Mouse (Mus musculus) heart, embryonic 12.5 days (tissue): ENCODE measurements around the gene Rcc1l. TPM values are rescaled to one million over a fixed set of nuclear protein-coding genes. Genes with fewer than 3 reads are reported as not detected.
A peak's percentile ranks its signal among the peaks of the same experiment; 100 is the strongest.

Experiments
- ATAC-seq: fragments of 200-750 bp; cut with Nextera tagmentation; 2 replicates; pipeline ENCODE4 v1.8.0; 2017; ENCODE audit warnings: moderate TSS enrichment, moderate library complexity; ENCODE audit not compliant: insufficient number of reproducible peaks, low FRiP score
- H3K27ac ChIP-seq: fragments of 300-500 bp; sonication (generic); 2 replicates; pipeline ENCODE4 v1.5.1; 2016; ENCODE audit warnings: mild to moderate bottlenecking, moderate library complexity; ENCODE audit not compliant: poor library complexity, severe bottlenecking
- H3K27me3 ChIP-seq: fragments of 300-500 bp; sonication (generic); replicated peaks from 2 replicates; pipeline ENCODE4 v1.6.1; 2016; ENCODE audit warnings: mild to moderate bottlenecking, moderate library complexity
- H3K36me3 ChIP-seq: fragments of 300-500 bp; sonication (generic); 2 replicates; pipeline ENCODE4 v1.6.1; 2016; ENCODE audit warnings: mild to moderate bottlenecking, moderate library complexity
- H3K4me1 ChIP-seq: fragments of 300-500 bp; sonication (generic); replicated peaks from 2 replicates; pipeline ENCODE4 v1.6.1; 2016; ENCODE audit warnings: mild to moderate bottlenecking
- H3K4me2 ChIP-seq: fragments of 300-500 bp; sonication (generic); 2 replicates; pipeline ENCODE4 v1.6.1; 2016; ENCODE audit warnings: mild to moderate bottlenecking, moderate library complexity
- H3K4me3 ChIP-seq: fragments of 300-500 bp; sonication (generic); 2 replicates; pipeline ENCODE4 v1.5.1; 2016; ENCODE audit warnings: mild to moderate bottlenecking
- H3K9ac ChIP-seq: fragments of 300-500 bp; sonication (generic); 2 replicates; pipeline ENCODE4 v1.6.1; 2016; ENCODE audit warnings: mild to moderate bottlenecking, moderate library complexity
- H3K9me3 ChIP-seq: fragments of 300-500 bp; sonication (generic); replicated peaks from 2 replicates; pipeline ENCODE4 v1.6.1; 2016; ENCODE audit warnings: mild to moderate bottlenecking, moderate library complexity
- WGBS: fragments of 180-500 bp; shearing (Covaris S2); methylation state at CpG from one replicate; pipeline ENCODE4 v1.1.7; 2016; 5-methylcytosine and 5-hydroxymethylcytosine counted together
- polyA plus RNA-seq: library from polyadenylated mRNA; unstranded; fragments of >200 nt; fragmentation: Nextera tagmentation; extraction: Ambion mirVana; gene quantifications from 2 replicates; pipeline ENCODE4 v1.2.1, GENCODE M21; 2016

The Rcc1l gene
- polyA plus RNA-seq, 1 experiment from 2014 or later: 25.4 TPM

DNA sequence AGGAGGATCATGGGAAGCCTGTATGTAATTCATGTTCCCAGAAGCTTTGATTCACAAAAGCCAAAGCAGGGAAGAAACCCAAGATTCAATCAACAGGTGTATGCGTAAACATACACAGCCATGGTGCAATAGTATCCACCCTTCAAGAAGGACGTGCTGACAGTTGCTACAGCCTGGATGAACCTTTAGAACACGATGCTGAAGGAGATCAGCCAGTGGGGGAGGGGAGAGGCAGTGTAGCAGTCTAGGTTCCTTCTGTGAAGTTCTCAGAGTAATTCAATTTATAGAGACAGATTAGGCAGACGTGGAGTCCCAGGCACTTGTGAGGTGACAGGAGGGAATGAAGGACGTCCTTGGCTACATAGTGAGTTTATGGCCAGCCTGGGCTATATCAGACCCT lies 61.6 kb downstream of the Rcc1l start:
- Histone ChIP-seq H3K4me2 (no peak overlapping the region), H3K4me3 (no peak overlapping the region), H3K4me1 (peaks cover 13% of the 10 kb centered on the region), H3K27me3 (no peaks in the 10 kb centered on the region), H3K36me3 (peaks cover 13% of the 10 kb centered on the region; the same call in 1 of the 2 replicates), H3K9me3 (no peaks in the 10 kb centered on the region), H3K9ac (no peak overlapping the region), H3K27ac (no peak overlapping the region)
- 73% methylated on average over 5 of the region's 5 CpGs for WGBS
- no peak for ATAC-seq

DNA sequence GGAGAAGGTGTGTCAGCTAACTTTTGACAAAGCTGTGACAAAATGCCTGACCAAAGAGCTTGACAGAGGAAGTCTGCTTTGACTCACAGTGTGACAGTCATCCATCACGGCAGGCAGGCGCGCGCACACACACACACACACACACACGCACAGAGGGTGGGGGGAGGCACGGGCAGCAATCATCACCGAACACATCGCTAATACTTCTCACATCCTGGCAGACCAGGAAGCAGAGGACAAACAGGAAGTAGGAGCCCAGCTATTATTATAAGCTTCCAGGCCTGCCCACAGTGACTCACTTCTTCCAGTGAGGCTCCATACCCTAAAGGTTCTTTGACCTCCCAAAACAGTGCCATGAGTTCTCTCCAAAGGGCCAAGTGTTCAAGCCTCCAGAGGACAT lies 70.7 kb downstream of the Rcc1l start:
- H3K9me3 ChIP-seq: no peaks in the 10 kb centered on the region

GRCm38 (mm10) chr5:134102720-134103119 lies 73.9 kb downstream of the Rcc1l start:
- Histone ChIP-seq H3K9ac (peak overlapping the region; percentile 38; the same call in 1 of the 2 replicates), H3K4me1 (peaks cover 43% of the 10 kb centered on the region), H3K36me3 (peaks cover 4% of the 10 kb centered on the region; the same call in 1 of the 2 replicates), H3K4me2 (0 out of 2 replicates have a peak overlapping the region, but pooled peaks have one; percentile 16), H3K4me3 (no peak overlapping the region), H3K27me3 (no peaks in the 10 kb centered on the region), H3K9me3 (no peaks in the 10 kb centered on the region), H3K27ac (no peak overlapping the region)
- WGBS: 47% methylated on average over 6 of the region's 6 CpGs
- no peak for ATAC-seq

More for the DNA sequence above, 70.7 kb downstream of the Rcc1l start:
- 75% methylated on average over 8 of the region's 8 CpGs for WGBS
- Histone ChIP-seq H3K27ac (no peak overlapping the region), H3K4me3 (no peak overlapping the region), H3K9ac (no peak overlapping the region), H3K36me3 (peaks cover 11% of the 10 kb centered on the region; the same call in 1 of the 2 replicates), H3K4me1 (peaks cover 29% of the 10 kb centered on the region), H3K4me2 (no peak overlapping the region), H3K27me3 (no peaks in the 10 kb centered on the region)
- no peak for ATAC-seq

DNA sequence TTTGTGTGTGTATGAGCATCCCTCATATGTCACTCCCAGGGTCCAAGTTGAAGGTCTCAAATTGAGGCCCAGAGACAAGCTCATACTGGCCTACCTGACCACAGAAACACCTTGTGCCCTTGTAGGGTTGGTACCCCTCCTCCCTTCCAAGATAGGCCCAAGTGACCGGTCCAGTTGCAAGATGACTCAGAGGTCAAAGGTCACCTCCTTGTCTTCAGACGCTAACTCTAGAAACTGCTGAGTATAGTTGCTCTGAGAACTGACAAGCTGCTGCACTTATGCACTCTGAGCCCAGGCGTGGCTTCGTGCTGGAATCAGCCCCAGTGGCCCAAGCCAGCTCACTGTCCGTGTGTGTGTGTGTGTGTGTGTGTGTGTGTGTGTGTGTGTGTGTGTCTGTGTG lies 74.7 kb downstream of the Rcc1l start:
- H3K27me3 ChIP-seq: no peaks in the 10 kb centered on the region
- H3K27ac ChIP-seq: no peak overlapping the region
- H3K4me3 ChIP-seq: no peak overlapping the region
- 0 out of 2 replicates have a peak, but pooled peaks cover 2% of the 10 kb centered on the region for H3K9me3 ChIP-seq
- no peak overlapping the region for H3K4me2 ChIP-seq
- H3K36me3 ChIP-seq: peaks cover 4% of the 10 kb centered on the region; the same call in 1 of the 2 replicates
- H3K4me1 ChIP-seq: peaks cover 43% of the 10 kb centered on the region
- ATAC-seq: 0 out of 2 replicates have a peak, but pooled peaks have one; percentile 1
- H3K9ac ChIP-seq: no peak overlapping the region
- WGBS: 27% methylated on average over 5 of the region's 5 CpGs

- Histone ChIP-seq H3K9ac (no peak overlapping the region), H3K4me2 (peak overlapping the region; percentile 20; the same call in 1 of the 2 replicates), H3K4me1 (peaks cover 43% of the 10 kb centered on the region), H3K27ac (no peak overlapping the region), H3K4me3 (no peak overlapping the region), H3K9me3 (peaks cover 7% of the 10 kb centered on the region; the same call in 1 of the 2 replicates), H3K36me3 (peaks cover 2% of the 10 kb centered on the region; the same call in 1 of the 2 replicates), H3K27me3 (no peaks in the 10 kb centered on the region)
- ATAC-seq: no peak
- WGBS: 66% methylated on average over 5 of the region's 5 CpGs
These were observed 75.3 kb downstream of the Rcc1l start for GRCm38 (mm10) chr5:134101322-134101721.

- ATAC-seq: no peak
- H3K9ac ChIP-seq: peak overlapping the region; percentile 89
- peaks cover 7% of the 10 kb centered on the region; the same call in 1 of the 2 replicates for H3K9me3 ChIP-seq
- H3K4me2 ChIP-seq: peak overlapping the region; percentile 94
- H3K36me3 ChIP-seq: no peaks in the 10 kb centered on the region
- H3K27ac ChIP-seq: no peak overlapping the region
- H3K27me3 ChIP-seq: no peaks in the 10 kb centered on the region
- H3K4me3 ChIP-seq: peak overlapping the region; percentile 87
- H3K4me1 ChIP-seq: peaks cover 43% of the 10 kb centered on the region
- WGBS: 3% methylated on average over 17 of the region's 17 CpGs
These were observed 76.3 kb downstream of the Rcc1l start for GRCm38 (mm10) chr5:134100232-134100771.

- peak within 1 kb of the TSS; percentile 87 for H3K4me3 ChIP-seq
- under 1% methylated on average over 57 of the region's 58 CpGs for WGBS
- ATAC-seq: peak; percentile 90
These were observed 76.9 kb downstream of the Rcc1l start, which contains the start of gene Castor2 for GRCm38 (mm10) chr5:134099496-134100211. Gene Castor2, plus strand, starts transcription at chr5:134099711.

GRCm38 (mm10) chr5:134098976-134099375 lies 77.6 kb downstream of the Rcc1l start:
- 0% methylated on average over 17 of the region's 17 CpGs for WGBS
- Histone ChIP-seq H3K9me3 (peaks cover 7% of the 10 kb centered on the region; the same call in 1 of the 2 replicates), H3K27me3 (no peaks in the 10 kb centered on the region), H3K27ac (peak overlapping the region; percentile 39; the same call in 1 of the 2 replicates), H3K36me3 (no peaks in the 10 kb centered on the region), H3K4me1 (peaks cover 43% of the 10 kb centered on the region), H3K4me3 (peak overlapping the region; percentile 87), H3K4me2 (peak overlapping the region; percentile 94), H3K9ac (peak overlapping the region; percentile 89)
- peak; percentile 47 for ATAC-seq

More at GRCm38 (mm10) chr5:134099496-134100211, 76.9 kb downstream of the Rcc1l start, which contains the start of gene Castor2:
- Histone ChIP-seq H3K9me3 (peaks cover 7% of the 10 kb centered on the region; the same call in 1 of the 2 replicates), H3K27me3 (no peaks in the 10 kb centered on the region), H3K4me2 (peak within 1 kb of the TSS; percentile 94), H3K36me3 (no peaks in the 10 kb centered on the region), H3K27ac (peak within 1 kb of the TSS; percentile 39; the same call in 1 of the 2 replicates), H3K4me1 (peaks cover 43% of the 10 kb centered on the region), H3K9ac (peak within 1 kb of the TSS; percentile 89)

DNA sequence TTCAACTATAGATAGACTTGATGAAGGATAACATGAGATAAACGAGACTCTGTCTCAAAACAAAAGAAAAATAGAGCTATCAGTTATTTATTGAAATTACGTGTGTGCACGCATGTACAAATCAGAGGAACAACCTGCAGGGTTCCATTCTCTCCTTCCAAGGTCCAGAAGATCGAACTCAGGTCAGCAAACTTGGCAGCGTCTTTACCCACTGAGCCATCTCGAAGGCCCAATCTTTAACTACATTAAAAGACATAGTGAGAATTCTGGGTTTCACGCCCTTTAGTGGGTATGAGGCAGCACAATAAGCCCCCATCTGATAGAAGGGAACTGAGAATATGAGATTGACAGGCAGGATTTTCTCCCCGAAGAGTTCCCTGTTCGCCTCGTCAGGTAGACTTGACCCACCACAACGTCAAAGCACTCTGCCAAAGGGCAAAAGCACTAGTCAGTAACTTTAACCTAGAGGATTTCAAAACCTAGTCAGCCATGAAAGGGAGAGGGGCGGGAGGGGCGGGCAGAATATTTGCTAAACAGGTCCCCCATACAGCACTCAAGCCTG lies 78.2 kb downstream of the Rcc1l start:
- Histone ChIP-seq H3K9me3 (peaks cover 7% of the 10 kb centered on the region; the same call in 1 of the 2 replicates), H3K27me3 (no peaks in the 10 kb centered on the region), H3K4me3 (peak overlapping the region; percentile 87), H3K4me1 (peaks cover 39% of the 10 kb centered on the region), H3K4me2 (peak overlapping the region; percentile 94), H3K36me3 (no peaks in the 10 kb centered on the region), H3K9ac (peak overlapping the region; percentile 89), H3K27ac (no peak overlapping the region)
- no peak for ATAC-seq
- 46% methylated on average over 13 of the region's 13 CpGs for WGBS
